Mouse (Mus musculus): ENCODE measurements around the gene Rnf40.

The Rnf40 gene

DNA sequence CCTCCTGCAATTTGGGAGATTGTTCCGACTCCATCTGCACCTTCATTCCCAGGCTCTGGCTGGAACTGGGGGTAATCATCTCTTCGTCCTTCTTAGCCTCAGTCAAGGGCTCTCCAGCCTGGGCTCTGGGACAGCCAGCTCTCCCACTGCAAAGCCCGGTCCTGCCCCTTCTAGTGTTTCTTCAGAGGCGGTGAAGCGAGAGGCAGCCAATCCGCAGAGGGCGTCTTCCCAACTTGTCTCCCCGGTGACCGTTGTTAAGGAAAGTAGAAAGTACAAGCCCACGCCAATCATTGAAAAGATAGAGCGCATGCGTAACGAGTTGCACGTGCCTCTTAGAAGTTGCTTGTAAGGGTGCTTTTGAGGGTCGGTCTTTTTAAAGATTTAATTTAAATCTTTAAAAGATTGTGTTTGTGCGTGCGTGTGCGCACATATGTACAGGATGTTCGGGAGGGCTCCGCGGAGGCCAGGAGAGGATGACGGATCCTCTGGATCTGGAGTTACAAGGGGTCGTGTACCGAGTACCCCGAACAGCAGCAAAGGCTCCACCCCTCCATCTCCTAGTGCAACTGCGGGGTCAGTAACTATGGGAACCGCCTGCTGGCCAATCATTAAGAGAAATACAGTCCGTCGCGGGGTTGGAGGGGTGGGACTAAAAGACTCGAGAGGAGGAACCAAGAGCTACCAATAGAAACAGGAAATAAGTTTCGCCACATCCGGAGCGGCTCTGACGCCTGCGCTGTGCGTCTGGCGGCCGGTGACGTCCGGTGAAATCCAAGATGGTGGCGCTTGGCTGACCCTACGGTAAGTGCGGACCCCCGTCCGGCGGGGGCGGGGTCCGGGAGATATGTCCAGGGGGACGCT lies at the start of gene Rnf40, which contains the start of gene Ccdc189:
Gene Rnf40, plus strand, starts transcription at position 757 of the 861 bp plus-strand sequence.
Gene Ccdc189, minus strand, starts transcription at position 585 of the 861 bp plus-strand sequence.
- DNase-seq, result peak; percentile 85 to 91

DNA sequence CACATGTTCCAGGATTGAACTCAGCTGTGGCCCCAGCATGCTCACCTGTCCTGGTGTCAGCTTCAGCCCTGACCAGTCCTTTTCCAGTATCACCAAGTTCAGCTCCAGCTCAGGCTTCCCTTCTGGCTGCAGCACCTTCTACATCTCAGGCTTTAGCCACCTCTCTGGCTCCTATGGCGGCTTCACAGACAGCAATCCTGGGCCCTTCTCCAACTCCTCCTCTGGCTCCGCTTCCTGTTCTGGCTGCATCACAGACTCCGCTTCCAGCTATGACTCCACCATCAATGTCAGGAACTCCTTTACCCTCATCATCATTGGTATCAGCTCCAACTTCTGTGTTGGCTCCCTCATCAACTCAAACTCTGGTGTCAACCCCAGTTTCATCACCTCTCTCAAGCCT lies 46.9 kb upstream of the Rnf40 start:
- DNase-seq, result no peak

DNA sequence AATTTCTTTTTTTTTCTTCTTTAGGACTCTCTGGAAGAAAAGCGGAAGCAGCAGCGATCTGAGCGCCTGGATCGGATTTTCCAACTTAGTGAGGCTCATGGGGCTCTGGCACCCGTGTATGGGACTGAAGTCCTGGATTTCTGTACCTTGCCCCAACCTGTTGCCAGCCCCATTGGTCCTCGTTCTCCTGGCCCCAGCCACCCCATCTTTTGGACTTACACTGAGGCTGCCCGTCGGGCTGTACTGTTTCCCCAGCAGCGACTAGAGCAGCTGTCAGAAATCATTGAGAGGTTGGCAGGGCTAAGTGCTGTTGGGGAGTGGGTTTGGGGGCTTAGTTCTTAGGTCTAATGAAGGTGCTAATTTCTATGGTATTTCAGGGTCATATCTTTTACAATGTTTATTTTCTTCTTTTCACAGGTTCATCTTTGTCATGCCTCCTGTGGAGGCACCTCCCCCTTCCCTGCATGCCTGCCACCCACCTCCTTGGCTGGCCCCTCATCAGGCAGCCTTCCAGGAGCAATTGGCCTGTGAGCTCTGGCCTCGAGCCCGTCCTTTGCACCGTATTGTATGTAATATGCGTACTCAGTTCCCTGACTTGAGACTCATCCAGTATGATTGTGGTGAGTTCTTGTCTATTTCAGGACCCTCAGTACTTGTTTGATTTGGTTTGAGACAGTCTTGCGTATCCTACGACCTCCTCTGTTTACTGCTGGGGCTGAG lies 39.3 kb upstream of the Rnf40 start:
- DNase-seq, result no peak

DNA sequence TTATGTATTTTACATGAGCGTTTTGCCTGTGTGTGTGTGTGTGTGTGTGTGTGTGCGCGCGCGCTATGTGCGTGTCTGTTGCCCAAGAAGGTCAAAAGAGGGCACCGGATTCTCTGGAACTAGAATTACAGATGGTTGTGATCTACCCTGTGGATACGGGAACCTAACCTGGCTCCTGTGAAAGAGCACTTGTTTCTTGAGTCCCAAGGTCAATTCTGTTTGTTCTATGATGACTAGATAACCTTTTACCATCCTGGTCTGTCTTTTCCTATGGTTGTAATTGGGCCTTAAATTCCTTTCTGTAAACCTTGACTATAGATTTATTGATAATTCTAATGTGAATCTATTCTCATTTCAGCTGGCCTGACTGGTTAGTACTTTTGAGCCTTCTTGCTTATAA lies 37.0 kb upstream of the Rnf40 start:
- DNase-seq, result no peak

DNA sequence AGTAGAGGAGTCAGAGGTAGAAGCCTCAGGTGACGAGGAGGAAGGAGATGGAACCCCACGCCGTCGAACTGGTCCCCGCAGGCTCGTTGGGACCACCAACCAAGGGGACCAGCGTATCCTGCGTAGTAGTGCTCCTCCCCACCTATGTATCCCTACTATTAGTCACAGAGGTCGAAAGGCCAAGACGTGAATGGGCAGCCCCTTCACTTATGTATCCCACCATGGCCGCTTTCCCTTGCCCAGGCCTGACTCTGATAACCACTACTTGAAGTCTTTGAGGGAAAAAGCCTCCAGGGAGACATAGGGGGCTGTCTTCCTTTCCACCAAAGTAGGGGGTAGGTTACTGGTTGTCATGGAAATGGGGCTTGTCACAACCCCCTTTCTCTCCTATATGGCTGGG lies 28.0 kb upstream of the Rnf40 start:
- DNase-seq, result no peak

DNA sequence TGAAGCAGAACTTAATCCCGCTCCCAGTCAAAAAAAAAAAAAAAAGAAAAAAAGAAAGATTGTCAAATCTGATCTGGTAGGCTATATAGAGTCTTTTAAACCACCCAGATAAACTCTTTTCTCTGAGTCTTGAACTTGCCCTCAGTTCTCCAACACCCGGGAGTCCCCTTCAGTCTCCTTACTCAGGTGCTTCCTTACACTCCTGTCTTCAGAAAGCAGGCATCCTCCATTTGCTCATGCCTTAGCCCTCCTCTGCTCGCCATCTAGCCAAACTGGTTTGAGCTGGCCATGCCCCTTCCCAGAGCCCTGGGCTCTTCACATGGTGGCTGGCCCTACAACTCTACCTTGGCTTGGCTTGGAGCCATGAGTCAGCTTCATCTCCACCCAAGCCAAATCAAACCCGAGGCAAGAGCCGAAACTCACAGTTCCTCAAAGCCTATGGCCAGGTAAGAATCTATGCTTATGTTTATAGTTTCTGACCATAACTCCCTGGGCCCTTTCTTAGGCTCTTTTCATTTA lies 27.2 kb upstream of the Rnf40 start, which contains the start of gene Tmem265:
Gene Tmem265, plus strand, starts transcription at position 51 of the 519 bp plus-strand sequence.
- DNase-seq, result no peak

DNA sequence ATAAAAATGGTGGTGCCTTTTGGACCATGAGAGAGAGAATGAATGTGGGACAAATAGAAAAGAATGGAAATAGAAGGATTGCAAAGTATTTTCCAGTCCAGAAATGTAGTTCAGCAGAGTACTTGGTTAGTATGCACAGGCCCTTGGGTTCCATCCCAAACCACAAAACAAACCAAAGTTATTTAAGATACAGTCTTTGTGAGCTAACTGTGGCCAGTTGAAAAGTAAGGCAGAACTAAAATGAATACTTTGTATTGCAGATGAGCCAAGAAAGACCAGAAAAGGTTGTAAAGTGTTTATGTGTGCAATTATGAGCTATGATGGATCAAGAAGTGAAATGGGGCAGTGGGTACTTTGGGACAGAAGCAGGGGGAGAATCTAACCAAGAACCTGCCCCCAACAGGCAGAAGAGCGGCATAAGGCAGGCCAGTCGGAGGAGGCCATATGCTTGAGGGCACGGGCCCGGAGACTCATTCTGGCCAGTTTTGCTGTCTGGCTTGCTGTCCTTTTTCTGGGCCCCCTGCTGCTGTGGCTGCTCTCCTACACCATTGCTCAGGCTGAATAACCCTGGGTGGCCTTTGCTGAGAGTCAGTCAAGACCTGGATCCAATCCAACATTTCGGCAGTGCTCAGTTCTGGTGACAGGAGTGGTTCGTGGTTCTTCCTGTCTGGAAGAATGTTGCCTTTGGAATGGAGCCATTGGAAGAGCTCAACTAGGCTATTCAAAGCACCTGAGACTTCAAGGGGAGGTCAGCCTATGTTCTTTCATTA lies 24.0 kb upstream of the Rnf40 start:
- no peak for DNase-seq

DNA sequence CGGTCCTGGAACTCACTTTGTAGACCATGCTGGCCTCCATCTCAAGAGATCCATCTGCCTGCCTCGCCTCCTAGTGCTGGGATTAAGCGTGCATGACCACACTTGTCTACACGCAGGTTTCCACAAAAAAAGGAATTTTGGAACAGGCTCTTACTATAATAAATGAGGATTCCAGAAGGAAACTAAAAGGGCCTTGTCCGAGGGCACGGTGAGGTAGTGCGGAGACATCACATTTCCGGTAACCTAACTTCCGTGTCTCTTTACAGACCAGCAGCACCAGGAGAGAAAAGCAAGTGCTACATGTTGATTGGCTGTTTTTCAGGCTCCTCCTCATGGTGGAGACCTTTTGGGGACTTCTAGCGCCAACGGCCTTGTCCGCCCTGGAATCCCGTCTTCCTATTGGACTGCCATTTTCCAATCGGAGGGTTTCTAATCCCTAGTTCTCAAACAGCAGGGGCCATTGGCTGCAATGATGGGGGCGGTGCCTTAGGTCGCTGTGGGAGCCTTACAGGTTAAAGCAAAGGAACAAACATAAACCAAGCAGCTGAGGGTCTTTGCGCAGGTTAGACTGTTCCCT lies 15.6 kb upstream of the Rnf40 start, which contains the start of gene Phkg2:
Gene Phkg2, plus strand, starts transcription at position 446 of the 577 bp plus-strand sequence.
- peak; percentile 80 to 91 for DNase-seq

DNA sequence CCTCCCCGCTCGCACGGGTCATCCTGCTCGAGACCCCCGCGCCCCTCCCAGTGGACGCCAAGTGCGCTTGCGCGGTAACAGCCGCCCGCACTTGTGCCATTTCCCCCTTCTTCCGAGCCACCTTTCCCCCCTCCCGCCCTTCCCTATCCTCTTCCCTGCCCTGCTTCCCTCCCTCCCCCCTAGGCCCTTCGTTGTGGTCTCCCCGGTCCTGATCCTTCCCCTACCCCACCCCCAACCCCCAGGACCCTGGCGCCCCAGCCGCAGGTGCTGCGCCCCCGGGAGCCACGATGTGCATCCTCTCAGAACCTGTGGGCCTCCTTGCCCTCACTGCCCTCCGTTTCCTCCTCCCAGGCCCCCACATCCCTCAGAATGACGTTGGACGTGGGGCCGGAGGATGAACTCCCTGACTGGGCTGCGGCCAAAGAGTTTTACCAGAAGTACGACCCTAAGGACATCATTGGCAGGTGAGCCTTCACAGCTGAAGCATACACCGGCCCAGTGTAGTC lies 15.0 kb upstream of the Rnf40 start:
- no peak for DNase-seq

DNA sequence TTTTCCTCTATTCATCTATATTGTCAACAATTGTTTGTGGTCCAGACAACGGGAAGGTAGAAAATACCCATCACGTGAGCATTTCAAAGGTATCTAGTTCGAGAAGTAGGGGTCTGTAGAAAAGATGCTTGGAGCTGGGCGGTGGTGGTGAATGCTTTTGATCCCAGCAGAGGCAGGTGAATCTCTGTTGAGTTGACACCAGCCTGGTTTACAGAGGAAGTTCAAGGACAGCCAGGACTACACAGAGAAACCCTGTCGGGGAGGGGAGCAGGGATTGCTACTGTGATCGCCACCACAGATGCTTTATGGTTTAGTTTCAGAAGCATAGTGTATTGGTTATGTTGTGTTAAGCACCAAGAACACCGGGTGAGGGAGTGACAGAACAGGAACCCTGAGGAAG lies 14.5 kb upstream of the Rnf40 start:
- no peak for DNase-seq

DNA sequence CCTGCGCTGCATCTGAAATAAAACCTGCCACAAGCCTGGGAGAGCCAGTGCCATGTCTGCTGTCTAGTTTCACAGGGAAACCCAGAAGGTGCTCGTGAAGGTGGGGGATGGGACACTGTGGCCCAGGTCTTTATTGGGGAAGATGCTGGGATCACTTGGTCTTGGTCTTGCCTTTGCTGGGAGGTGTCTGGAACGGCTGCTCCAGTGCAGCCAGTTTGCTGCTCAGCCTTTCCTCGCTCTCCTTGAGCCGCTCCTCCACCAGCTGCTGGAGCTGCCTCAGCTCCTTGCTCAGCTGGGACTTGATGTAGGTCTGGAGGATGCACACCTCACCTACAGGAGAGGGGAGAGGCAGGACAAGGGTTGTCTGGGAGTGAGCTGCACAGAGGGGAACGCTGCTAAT lies 5.3 kb upstream of the Rnf40 start:
- no peak for DNase-seq

DNA sequence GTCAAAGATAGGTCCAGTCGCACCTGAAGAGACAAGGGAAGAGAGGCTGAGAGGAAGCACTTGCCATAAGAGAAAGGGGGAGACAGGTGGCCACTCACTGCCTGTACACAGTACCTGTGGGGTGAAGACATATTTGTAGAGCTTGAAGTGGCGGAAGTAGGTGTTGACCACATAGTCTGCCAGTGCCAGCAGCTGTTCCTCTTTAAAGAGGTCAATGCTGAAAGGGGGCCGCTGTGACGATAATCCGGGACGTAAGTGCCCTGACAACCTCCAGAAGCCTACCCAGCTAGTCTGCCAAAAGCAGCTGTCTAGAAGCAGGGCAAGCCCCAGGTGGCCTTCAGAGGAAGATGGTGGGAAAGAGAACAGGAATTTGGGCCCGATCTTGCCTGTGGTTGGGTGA lies 3.5 kb upstream of the Rnf40 start:
- no peak for DNase-seq

DNA sequence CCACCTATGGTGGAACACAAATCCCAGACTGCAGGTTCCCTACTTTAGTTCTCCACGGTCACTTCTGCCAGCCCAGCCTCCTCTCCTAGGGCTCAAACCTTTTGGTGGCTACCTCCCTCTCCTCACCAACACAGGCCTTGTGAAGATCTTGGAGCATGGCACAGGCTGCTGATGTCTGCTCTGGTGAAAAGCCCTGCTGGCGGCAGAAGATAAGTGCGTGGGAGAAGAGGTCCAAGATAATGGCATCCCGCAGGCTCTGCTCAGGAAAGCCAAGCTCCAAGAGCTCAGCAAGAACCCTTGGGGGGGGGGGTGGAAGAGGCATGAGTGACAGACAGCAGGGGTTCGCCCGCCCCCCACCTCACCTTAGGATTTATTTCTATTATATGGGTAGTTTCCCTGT lies 2.4 kb upstream of the Rnf40 start:
- no peak for DNase-seq

DNA sequence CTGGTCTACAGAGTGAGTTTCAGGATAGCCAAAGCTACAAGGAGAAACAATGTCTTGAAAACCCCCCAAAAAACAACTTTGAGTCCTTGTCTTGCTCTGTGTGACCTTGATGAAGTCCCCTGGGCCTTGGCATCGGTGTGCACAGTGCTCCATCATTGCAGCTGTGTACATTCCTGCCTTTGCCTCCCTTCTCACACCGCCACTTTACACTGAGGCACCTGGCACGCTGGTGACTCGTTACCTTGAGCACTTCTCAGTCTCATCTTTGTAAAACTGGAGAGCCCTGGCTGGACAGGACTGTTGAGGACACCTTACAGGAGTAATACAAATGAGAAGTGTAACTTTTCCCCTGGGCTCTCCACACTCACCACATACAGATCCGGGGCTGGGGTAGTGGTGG lies 1.4 kb upstream of the Rnf40 start:
- DNase-seq, result no peak

DNA sequence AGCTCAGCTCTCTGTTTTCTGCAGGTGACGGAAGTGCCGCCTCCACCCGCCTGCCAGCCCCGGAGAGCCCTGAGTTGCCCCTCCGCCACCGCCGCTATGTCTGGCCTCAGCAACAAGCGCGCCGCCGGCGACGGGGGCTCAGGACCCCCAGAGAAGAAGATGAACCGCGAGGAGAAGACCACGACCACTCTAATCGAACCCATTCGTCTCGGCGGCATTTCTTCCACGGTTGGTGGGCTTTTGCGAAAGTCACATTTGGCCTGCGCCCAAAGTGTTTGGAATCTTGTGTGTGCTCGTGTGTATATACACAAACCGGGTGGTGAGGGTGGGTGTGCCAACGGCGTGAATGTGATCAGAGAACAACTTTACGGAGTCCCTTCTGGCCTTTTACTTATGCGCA lies 334 bp downstream of the Rnf40 start:
- DNase-seq, result no peak

DNA sequence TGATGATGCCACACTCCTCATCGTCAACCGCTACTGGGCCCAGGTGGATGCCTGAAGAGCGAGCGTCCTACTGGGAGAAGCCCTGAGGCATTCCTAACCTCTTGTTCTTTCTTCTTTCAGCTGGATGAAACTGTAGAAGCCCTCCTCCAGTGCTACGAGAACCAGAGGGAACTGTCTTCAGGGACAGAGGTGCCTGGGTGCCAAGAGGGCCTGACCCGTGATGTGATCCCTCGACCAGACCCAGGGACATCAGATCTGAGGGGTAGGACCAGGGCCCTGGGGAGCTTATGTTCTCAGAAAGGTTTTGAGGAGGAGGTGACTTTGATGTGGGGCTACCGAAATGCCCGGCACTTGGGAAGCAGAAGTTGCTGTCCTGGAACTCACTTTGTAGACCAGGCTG lies 1.1 kb downstream of the Rnf40 start:
- DNase-seq, result no peak

DNA sequence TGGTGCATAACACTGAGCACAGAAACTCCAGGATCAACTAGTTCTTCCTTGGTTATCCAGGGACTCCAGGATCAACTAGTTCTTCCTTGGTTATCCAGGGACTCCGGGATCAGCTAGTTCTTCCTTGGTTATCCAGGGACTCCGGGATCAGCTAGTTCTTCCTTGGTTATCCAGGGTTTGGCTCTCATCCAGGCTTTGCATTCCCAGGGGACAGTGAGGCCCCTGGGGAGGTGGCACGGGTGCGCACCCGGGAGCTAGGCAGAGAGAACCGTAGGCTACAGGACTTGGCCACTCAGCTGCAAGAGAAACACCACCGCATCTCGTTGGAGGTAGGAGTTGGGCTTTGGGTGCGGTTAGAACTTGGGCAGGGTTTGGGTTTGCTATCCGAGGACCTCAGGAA lies 2.5 kb downstream of the Rnf40 start:
- DNase-seq, result no peak

DNA sequence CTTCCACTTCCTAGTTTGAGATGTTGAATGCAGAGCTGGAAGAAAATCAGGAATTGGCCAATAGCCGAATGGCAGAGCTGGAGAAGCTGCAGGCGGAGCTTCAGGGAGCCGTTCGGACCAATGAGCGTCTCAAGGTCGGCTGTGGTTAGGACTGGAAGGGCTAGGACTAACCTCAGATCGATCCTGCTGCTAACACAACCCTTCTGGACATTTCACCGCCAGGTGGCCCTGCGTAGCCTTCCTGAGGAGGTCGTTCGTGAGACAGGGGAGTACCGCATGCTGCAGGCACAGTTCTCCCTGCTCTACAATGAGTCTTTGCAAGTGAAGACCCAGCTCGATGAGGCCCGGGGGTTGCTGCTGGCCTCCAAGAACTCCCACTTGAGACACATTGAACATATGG lies 4.0 kb downstream of the Rnf40 start:
- DNase-seq, result no peak

DNA sequence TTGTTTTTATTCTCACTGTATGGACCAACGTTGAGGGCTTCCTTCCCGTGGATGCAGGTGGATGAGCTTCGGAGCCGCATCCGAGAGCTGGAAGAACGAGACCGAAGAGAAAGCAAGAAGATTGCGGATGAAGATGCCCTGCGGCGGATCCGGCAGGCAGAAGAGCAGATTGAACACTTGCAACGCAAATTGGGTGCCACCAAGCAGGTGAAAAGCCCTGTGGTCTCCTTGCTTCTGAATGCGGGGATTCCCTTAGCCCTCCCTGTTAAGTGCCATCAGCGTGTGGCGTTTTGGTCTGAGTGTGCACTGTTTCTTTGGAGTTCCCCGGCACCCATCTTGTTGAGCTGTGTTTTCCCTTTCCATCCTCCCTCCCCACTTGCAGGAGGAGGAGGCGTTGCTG lies 8.2 kb downstream of the Rnf40 start:
- no peak for DNase-seq

DNA sequence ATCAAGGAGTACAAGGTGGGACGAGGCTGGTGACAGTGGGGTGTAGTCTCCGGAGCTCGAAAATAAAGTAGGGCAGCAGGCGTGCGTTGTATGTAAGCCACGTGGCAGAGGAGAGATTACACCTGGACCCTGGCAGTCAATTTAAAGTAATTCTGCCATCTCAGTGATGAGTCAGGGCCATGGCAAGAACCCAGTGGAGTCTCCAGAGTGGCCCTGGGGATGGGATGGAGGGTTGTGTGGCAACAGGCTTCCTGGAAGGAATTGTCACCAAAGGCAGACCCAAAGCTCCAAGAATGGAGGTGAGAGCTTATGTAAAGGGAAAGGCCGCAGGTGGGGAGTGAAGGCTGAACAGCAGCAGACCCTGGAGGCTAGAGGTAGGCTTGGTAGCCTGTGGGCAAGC lies 12.0 kb downstream of the Rnf40 start:
- no peak for DNase-seq

DNA sequence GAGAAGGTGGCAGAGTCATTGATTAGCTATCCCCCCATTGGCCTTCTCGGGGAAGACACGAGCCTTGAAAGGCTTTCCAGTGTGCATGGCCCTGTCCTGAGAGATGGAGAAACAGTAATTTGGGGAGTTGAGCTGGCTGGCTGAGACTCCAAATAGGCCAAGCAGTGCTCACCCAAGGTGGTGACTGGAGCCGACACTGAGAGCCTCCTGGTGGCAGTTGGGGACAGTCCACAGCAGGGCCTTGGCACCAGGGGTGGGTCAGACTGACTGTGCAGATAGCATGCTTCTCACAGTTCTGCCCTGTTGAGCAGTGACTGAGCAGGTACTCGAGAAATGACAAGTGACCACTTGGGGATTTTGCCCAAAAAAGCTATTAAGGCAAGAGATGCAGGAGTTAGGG lies 13.2 kb downstream of the Rnf40 start:
- no peak for DNase-seq

DNA sequence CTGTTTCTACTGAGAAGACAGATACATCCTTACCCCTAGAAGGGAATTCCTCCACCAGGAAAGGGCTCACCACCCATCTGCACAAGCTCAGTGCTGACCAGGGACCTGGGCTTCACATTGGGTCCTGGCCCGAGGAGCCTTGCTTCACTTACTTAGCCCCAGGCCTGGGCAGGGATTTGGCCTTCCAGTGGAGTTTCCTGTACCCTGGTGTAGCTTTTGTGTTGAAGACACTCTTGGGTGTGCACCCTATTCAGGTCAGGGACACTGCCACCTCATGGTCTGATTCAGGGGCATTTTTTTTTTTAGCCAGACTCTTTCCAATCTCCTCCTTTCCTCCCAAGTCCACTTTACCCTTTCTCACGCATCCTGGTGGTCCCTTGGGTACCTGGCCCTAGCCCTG lies 14.3 kb downstream of the Rnf40 start:
- no peak for DNase-seq

All from thymus, postnatal 36 days (tissue).